Mouse (Mus musculus) frontal cortex, postnatal 10 days (tissue): ENCODE measurements around the gene 1810055G02Rik.

Experiments used
- DNase-seq, 2 experiments: peaks; one replicate each; pipeline ENCODE4 v3.0.0; 2022; ENCODE audit warnings: low spot score in 2 of 2, mixed read lengths in 1 of 2

1810055G02Rik gene

GRCm38 (mm10) chr19:3742716-3743115, 34.6 kb downstream of the 1810055G02Rik start:
- no peak for DNase-seq

GRCm38 (mm10) chr19:3743362-3743761, 35.3 kb downstream of the 1810055G02Rik start:
- no peak for DNase-seq

- peak in 1 of 2 experiments; percentile 43 for DNase-seq
Measured at GRCm38 (mm10) chr19:3743851-3744512, 35.9 kb downstream of the 1810055G02Rik start.

- DNase-seq, result no peak
Measured at GRCm38 (mm10) chr19:3752621-3753239, 44.6 kb downstream of the 1810055G02Rik start.

GRCm38 (mm10) chr19:3753240-3753633, 45.1 kb downstream of the 1810055G02Rik start:
- no peak for DNase-seq

GRCm38 (mm10) chr19:3753738-3754137, 45.6 kb downstream of the 1810055G02Rik start:
- no peak for DNase-seq

GRCm38 (mm10) chr19:3757861-3758260, 49.8 kb downstream of the 1810055G02Rik start:
- DNase-seq, result no peak

GRCm38 (mm10) chr19:3765221-3765820, 57.2 kb downstream of the 1810055G02Rik start:
- no peak for DNase-seq

- no peak for DNase-seq
Measured at GRCm38 (mm10) chr19:3766378-3766777, 58.3 kb downstream of the 1810055G02Rik start.

GRCm38 (mm10) chr19:3767276-3767780, 59.2 kb downstream of the 1810055G02Rik start, which contains the start of gene Kmt5b:
Gene Kmt5b, plus strand, starts transcription at chr19:3767421.
- peak; percentile 63 to 68 for DNase-seq
